Comparison of ENCODE assay signal across 9 mouse cellular contexts in genomic region chr8:48376774-48377173, GRCm38 (mm10).
DNase-seq lines count a peak whose midpoint lies in the region; ATAC-seq and TF ChIP-seq lines count a peak whose summit lies in the region.
"Had no signal": no experiment of that assay in that cellular context is flagged by ENCODE, and none has a peak within 500 bp of the region (broad histone marks: within the 10 kb centered on the region; RNA-seq: fewer than 3 reads in every experiment).

No protein-coding gene starts in this region.

- TF ChIP-seq CTCF in thymus, adult 2 months (IDR thresholded peaks at IDR 0.05; ENCODE audit: borderline replicate concordance, control insufficient read depth, extremely low read depth, insufficient read depth, low read length, poor library complexity) = no peak

- peaks cover 6% of the 10 kb centered on the region; the same call in 1 of the 2 replicates for H3K4me1 ChIP-seq in embryonic facial prominence, embryonic 15.5 days
- H3K4me1 ChIP-seq in heart, embryonic 14.5 days (ENCODE audit: control insufficient read depth in 2 of 2, insufficient read depth in 2 of 2, low read length in 2 of 2) = peaks cover 13 to 38% of the 10 kb centered on the region in 2 experiments
- no peaks in the 10 kb centered on the region for H3K4me1 ChIP-seq in thymus, adult 2 months (replicated peaks; ENCODE audit: control insufficient read depth, insufficient read depth, low read length)
- no peaks in the 10 kb centered on the region for H3K4me1 ChIP-seq in liver, embryonic 11.5 days (replicated peaks; ENCODE audit: control insufficient read depth, insufficient read depth, low read length)

- H3K4me2 ChIP-seq in embryonic facial prominence, embryonic 15.5 days (replicated peaks) = no peak overlapping the region
- H3K4me2 ChIP-seq in heart, embryonic 14.5 days (ENCODE audit: low read length) = peak overlapping the region; percentile 7
- no peak overlapping the region for H3K4me2 ChIP-seq in liver, embryonic 11.5 days
- H3K4me2 ChIP-seq: lung, embryonic 14.5 days had no signal

- H3K36me3 ChIP-seq in embryonic facial prominence, embryonic 15.5 days = no peaks in the 10 kb centered on the region
- no peaks in the 10 kb centered on the region for H3K36me3 ChIP-seq in heart, embryonic 14.5 days (ENCODE audit: control insufficient read depth, insufficient read depth, low read length)
- no peaks in the 10 kb centered on the region for H3K36me3 ChIP-seq in thymus, adult 2 months (ENCODE audit: control insufficient read depth, insufficient read depth, low read length)
- no peaks in the 10 kb centered on the region for H3K36me3 ChIP-seq in liver, embryonic 11.5 days (ENCODE audit: control insufficient read depth, insufficient read depth, low read length)

- H3K27me3 ChIP-seq in embryonic facial prominence, embryonic 15.5 days = no peaks in the 10 kb centered on the region
- no peaks in the 10 kb centered on the region for H3K27me3 ChIP-seq in heart, embryonic 14.5 days (ENCODE audit: control insufficient read depth, insufficient read depth, low read length)
- no peaks in the 10 kb centered on the region for H3K27me3 ChIP-seq in thymus, adult 2 months (ENCODE audit: control insufficient read depth, insufficient read depth, low read length)
- no peaks in the 10 kb centered on the region for H3K27me3 ChIP-seq in liver, embryonic 11.5 days (replicated peaks; ENCODE audit: control insufficient read depth, insufficient read depth, low read length)

- H3K9me3 ChIP-seq in embryonic facial prominence, embryonic 15.5 days (replicated peaks) = no peaks in the 10 kb centered on the region
- H3K9me3 ChIP-seq in heart, embryonic 14.5 days (ENCODE audit: control insufficient read depth, low read length) = no peaks in the 10 kb centered on the region
- no peaks in the 10 kb centered on the region for H3K9me3 ChIP-seq in liver, embryonic 11.5 days (ENCODE audit: control insufficient read depth, low read length)

- H3K4me3 ChIP-seq in embryonic facial prominence, embryonic 15.5 days (replicated peaks) = no peak overlapping the region
- no peak overlapping the region for H3K4me3 ChIP-seq in heart, embryonic 14.5 days (ENCODE audit: control insufficient read depth in 1 of 2, insufficient read depth in 1 of 2, low read depth in 1 of 2, low read length in 2 of 2)
- no peak overlapping the region for H3K4me3 ChIP-seq in thymus, adult 2 months (ENCODE audit: control insufficient read depth, insufficient read depth, low read length)
- H3K4me3 ChIP-seq in liver, embryonic 11.5 days (ENCODE audit: low read depth, low read length) = no peak overlapping the region

- peak; percentile 5 for DNase-seq in Muller cell, postnatal 12 days (ENCODE audit: inconsistent ontology term)
- peak; percentile 30 to 58 for DNase-seq in left cerebral cortex, adult 18-20 months (ENCODE audit: low spot score in 2 of 2)
- DNase-seq in c-Kit-positive CD71-positive TER-119-positive erythroid progenitor cells, embryonic 14.5 days (ENCODE audit: low spot score) = no peak
- DNase-seq in thymus, adult 2 months = no peak
- no peak for DNase-seq in urinary bladder, postnatal 25 days (ENCODE audit: low spot score)
- no peak for DNase-seq in liver, embryonic 11.5 days (ENCODE audit: low spot score)
- DNase-seq: lung, embryonic 14.5 days had no signal

- WGBS in embryonic facial prominence, embryonic 15.5 days = 72% methylated on average over 6 of the region's 6 CpGs
- 21% methylated on average over 6 of the region's 6 CpGs for WGBS in heart, embryonic 14.5 days
- 85% methylated on average over 6 of the region's 6 CpGs for WGBS in thymus, adult 2 months
- WGBS in liver, embryonic 11.5 days = 80% methylated on average over 6 of the region's 6 CpGs

- no peak for TF ChIP-seq POLR2A in thymus, adult 2 months (IDR thresholded peaks at IDR 0.05; ENCODE audit: control insufficient read depth, extremely low read depth, insufficient read depth, low read length, poor library complexity)

- no peak overlapping the region for H3K27ac ChIP-seq in embryonic facial prominence, embryonic 15.5 days (replicated peaks)
- H3K27ac ChIP-seq in heart, embryonic 14.5 days (replicated peaks in 1 of 2; ENCODE audit: control insufficient read depth in 1 of 2, insufficient read depth in 1 of 2, low read depth in 2 of 2, low read length in 2 of 2) = peak overlapping the region; percentile 42 to 69
- H3K27ac ChIP-seq in thymus, adult 2 months (ENCODE audit: control insufficient read depth, insufficient read depth, low read length) = no peak overlapping the region
- H3K27ac ChIP-seq in liver, embryonic 11.5 days (ENCODE audit: low read depth, low read length) = no peak overlapping the region

- no peak overlapping the region for H3K9ac ChIP-seq in embryonic facial prominence, embryonic 15.5 days
- H3K9ac ChIP-seq in heart, embryonic 14.5 days (ENCODE audit: low read length) = no peak overlapping the region
- H3K9ac ChIP-seq in liver, embryonic 11.5 days (ENCODE audit: low read depth, low read length) = no peak overlapping the region
- H3K9ac ChIP-seq: lung, embryonic 14.5 days had no signal

- 0 out of 2 replicates have a peak, but pooled peaks have one; percentile 51 for ATAC-seq in embryonic facial prominence, embryonic 15.5 days (ENCODE audit: insufficient number of reproducible peaks, low FRiP score, low TSS enrichment, low read depth)
- peak; percentile 83 for ATAC-seq in heart, embryonic 14.5 days (ENCODE audit: insufficient number of reproducible peaks, insufficient read depth, low FRiP score, low read depth)
- ATAC-seq in liver, embryonic 11.5 days (replicated peaks; ENCODE audit: low FRiP score) = no peak

Comparison
In these comparisons a context has a peak if more than half of its experiments do, and no peak if none do; other contexts are left out.
1. DNase-seq: peak in Muller cell, postnatal 12 days (single experiment) and left cerebral cortex, adult 18-20 months (2 of 2); none in c-Kit-positive CD71-positive TER-119-positive erythroid progenitor cells, embryonic 14.5 days (single experiment), thymus, adult 2 months (single experiment), urinary bladder, postnatal 25 days (single experiment) and liver, embryonic 11.5 days (single experiment).
2. H3K27ac ChIP-seq: peak in heart, embryonic 14.5 days (2 of 2); none in embryonic facial prominence, embryonic 15.5 days (single experiment), thymus, adult 2 months (single experiment) and liver, embryonic 11.5 days (single experiment).